Mouse (Mus musculus) spleen, adult 2 months (tissue): ENCODE measurements around the gene Gm4894.

ENCODE experiments used
- CTCF ChIP-seq: fragments of 200-500 bp; IDR thresholded peaks from 2 replicates; pipeline ENCODE4 v1.5.1; 2011; ENCODE audit warnings: mild to moderate bottlenecking, inconsistent platforms; ENCODE audit not compliant: insufficient read depth, insufficient read length, insufficient replicate concordance; ENCODE audit errors: extremely low read depth
- POLR2A ChIP-seq: fragments of 200-500 bp; IDR thresholded peaks from 2 replicates; pipeline ENCODE4 v1.6.1; 2011; ENCODE audit warnings: low read depth, low read length, inconsistent platforms

DNA sequence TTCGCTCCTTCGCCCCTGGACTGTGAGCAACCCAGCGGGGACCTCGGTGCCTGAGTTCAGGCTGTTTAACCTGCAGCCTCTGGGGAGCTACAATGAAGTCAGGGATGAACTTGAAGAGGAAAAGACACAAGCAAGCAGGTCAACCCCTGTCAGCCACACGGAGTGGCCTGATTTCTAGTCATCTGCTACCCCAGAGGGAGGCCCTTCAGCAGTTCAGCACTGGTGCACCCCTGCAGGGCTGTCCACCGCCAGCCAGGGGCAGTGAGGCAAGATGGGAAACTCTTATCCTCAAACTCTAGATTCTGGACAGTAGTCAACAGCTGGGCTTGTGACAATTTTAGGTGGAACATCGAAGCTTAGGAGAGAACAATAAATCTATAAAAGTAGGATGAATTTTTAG is 18.6 kb downstream of the Gm4894 start:
- TF ChIP-seq POLR2A (no peak), CTCF (no peak)
